Mouse (Mus musculus) left cerebral cortex, adult 18-20 months (tissue): ENCODE measurements around the gene Ptpn7. TPM values are rescaled to one million over a fixed set of nuclear protein-coding genes. Genes with fewer than 3 reads are reported as not detected.

Source experiments
- DNase-seq, 2 experiments: peaks; one replicate each; pipeline ENCODE4 v3.0.0; 2021 to 2022; ENCODE audit warnings: low spot score in 2 of 2, mixed read lengths in 1 of 2
- total RNA-seq, 2 experiments: library from RNA; stranded (reverse); gene quantifications; 2 replicates each; pipeline ENCODE4 v1.2.3; 2021

The Ptpn7 gene
- total RNA-seq, 2 experiments from 2014 or later, result 0.45 to 0.91 TPM

DNA sequence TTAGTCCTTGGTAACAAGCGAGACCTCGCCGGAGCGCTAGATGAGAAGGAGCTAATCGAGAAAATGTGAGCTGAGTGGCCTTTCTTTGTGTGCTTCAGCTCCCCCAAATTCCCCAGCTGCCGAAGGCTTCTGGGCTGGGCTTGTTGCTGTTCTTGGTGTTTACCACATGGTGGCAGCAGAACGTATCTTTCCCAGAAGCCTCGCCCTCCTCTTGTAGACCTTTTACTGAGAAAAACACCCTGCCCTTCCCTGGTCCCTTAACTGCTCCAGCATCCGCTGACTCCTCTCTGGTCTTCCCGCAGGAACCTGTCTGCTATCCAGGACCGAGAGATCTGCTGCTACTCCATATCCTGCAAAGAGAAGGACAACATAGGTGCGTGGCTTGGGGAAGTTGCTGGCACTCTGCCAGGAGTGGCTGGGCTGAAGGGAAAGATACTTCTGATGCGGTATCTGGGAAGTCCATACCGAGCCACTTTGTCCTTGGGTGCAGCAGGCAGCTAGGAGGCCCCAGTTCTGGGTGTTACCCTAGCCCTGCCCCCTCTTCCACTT lies 22.0 kb downstream of the Ptpn7 start:
- DNase-seq, result peak; percentile 73 to 82

DNA sequence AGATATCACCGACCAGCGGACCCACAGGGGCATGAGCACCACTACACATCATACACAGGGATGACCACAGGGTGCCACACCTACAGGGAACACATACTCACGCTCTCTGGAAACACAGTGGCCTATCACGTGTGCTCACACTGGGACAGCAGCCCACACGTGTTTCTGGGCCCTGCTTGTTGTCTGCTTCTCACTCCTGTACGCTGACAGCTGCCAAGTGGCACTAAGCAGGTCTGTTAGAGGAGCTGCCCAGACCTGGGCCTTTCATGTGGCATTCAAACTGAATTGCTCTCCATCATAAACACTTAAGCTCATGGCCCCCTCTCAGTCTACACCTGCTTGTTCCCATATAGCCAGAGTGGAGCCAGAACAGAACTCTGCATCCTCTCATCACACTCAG lies 23.8 kb downstream of the Ptpn7 start:
- DNase-seq, result no peak

DNA sequence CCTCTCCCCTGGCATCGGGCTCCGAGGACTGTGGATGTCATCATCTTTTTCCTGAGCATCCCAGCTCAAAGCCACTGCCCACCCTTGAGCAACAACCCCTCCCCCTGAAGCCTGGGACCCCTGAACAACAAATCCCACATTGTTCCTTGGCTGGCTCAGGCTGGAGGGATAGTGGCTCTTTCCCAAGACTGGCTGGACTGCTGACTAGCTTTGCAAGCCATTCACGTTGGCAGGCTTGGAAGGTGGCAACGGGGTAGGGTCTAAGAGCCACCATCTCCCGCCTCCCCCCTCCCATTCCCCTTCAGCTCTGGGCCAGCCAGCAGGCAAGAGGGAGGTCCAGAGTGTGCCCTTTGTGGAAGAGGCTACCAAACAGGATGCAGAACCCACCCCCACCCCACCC lies 26.1 kb downstream of the Ptpn7 start:
- no peak for DNase-seq

DNA sequence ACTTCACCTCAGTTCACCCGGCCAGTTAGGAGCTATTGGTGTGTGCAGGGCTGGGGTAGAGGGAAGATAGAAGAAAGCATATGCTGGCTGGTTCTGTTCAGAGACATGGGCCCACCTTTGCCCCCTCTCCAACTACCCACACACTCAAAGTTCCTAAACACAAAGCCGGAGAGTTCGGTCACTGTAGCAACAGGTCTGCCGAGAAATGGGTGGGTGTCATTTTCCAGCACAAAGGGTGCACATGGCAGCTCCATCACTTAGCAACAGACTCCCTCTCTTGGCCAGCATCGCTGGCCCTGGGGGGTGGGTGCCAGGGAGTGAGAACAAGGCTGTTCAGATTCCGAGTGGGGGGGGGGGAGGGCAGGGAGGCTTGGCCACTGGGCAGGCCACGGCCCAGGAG lies 26.6 kb downstream of the Ptpn7 start:
- peak in 1 of 2 experiments; percentile 47 for DNase-seq

DNA sequence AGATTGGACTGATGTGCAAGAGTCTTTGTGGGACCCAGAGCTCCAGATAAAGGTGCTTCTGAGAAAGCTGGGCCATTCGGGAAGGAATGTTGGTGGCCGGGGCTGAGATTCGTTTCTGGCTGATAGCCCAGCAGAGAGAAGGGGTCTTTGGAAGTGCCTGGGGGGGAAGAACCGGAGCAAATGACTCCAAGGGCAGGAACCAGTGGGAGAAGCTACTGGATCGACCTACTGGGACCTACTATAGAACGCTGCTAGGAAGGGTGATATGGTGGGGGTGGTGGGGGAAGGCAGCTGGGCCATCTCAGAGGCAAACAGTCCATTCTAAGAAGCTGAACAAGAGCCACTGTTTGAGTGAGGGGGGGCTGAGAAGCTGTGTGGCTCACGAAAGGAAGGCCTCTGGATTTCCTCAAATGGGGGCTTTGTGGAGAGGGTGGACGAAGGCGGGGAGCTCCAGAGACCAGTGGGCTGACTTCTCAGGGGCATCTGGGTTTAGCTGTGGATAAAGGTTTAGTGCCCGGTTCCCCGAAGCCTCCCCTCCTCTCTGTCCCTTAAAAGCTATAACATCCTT lies 27.1 kb downstream of the Ptpn7 start:
- DNase-seq, result no peak

DNA sequence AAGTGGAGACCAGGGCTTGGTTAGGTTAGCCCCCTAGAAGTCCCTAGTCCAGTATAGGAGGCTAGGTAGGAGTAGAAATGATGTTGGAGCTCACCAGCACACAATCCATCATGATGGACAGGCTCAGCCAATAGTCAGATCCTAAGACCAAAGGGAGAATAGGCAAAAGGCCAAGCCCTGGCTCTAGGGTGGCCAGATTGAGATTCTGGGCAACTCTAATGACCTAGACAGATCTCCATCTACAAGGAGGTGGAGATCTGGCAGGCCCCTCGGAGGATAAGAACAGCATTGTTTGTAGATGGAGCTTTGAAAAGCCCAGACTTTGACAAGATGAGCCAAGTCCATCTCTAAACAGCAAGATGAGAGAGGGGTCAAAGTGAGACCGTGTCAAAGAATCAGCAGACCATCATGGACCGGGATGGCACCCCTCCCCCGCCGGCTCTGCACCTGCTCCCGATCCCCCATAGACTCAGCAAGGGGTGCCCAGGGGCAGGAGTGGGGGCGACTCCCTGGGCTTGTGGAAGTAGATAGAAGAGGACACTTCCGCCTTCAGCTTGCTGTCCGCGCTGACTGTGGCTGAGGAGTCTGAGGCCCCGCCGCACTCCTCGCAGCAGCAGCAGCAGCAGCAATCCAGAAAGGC lies 28.0 kb downstream of the Ptpn7 start:
- no peak for DNase-seq

DNA sequence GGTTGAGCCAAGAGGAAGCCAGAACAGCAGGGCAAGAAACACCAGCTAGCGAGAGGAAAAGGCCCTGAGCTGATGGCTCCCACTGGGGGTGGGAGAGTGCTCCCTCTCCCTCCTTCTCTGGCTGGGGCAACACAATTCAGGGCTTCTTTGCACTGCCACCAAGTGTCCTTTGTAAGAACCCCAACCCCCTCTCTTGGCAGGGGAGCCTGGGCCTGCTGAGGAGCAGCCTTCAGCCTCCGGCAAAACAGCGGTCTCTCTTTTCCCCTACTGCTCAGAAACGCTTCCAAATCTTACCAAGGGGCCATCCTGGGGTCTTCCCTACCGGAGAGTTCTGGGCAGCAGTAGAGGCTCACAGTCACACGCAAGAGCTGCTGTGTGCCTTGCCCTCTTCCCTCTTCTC lies 30.2 kb downstream of the Ptpn7 start:
- no peak for DNase-seq

DNA sequence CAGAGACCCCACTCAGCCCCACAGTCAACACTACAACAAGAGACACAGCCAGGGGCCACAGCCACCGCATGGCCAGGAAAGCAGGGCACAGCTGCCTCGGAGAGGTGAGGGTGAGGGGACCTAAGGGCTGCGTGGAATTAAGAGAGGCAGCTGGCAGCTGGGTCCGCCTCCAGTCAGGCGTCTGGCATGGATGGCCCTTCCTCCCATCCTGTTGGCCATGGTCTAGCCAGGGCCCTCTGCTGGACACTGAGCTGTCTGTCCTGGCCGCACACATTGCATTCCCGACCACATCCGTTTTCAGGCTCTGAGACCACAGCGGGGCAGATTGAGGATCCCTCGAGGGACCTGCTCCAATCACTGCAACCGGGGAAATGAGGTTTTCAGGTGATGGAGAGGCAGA lies 34.9 kb downstream of the Ptpn7 start, which contains the start of gene Gpr37l1:
Gpr37l1 (minus strand) TSS at position 247 of the 400 bp plus-strand sequence.
- DNase-seq, result no peak

DNA sequence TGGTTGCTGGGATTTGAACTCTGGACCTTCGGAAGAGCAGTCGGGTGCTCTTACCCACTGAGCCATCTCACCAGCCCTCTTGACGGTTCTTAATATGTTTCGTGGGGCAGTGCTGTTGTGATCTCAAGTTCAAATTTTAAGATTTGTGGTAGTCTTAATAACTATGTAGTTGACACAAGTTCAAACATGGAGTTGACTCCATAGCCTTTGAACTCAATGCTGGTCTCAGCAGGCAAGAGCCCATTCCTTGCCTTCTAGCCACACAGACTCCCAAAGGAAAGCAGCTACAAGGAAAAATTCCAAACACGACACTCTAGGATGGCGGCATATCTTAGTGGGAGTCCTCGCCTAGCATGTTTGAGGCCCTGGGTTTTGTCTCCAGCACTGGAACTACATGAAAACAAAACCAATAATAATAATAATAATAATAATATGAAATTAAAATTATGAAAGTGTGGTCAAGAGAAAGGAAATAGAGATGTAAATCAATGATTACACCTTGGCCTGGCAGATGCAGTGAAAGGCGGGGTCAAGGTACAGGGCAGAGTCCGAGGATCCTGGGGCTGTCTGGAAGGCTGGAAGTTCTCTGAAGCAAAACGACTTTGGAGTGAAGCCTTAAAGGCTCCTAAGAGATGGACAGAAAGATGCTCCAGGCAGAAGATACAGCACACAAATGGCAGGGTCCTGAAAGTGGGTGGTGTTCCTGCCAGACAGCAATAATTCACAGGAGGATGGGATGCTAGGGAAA lies 36.1 kb downstream of the Ptpn7 start:
- DNase-seq, result no peak

DNA sequence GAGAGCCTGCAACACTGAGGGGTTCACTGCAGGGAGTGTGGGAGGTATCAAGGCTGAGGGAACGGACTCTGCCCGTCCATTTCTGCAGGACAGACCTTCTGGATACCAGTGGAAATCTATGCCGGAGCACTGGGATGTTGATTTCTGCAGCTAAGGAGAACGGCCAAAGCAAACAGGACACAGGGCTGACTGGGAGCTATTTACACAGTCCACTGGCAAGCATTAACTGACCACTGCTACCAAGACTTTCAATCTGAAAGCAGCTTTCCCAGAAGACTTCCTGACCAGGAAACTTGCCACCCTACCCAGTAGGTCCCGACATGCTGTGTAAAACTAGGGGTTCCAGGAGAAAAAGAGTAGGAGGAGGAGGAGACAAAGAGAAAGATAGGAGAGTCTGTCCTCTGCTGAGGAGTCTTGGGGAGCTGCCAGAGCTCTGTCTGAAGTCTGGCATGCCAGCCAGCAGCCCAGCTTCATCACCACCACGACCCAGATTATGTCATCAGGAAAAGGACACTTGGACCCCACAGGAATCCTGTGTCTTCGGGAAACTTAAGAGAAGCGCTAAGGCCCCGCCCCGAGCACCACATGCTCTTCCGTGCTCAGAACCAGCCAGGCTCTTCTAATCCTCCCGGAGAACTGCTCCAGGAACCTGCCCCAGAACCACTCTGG lies 37.2 kb downstream of the Ptpn7 start:
- no peak for DNase-seq

DNA sequence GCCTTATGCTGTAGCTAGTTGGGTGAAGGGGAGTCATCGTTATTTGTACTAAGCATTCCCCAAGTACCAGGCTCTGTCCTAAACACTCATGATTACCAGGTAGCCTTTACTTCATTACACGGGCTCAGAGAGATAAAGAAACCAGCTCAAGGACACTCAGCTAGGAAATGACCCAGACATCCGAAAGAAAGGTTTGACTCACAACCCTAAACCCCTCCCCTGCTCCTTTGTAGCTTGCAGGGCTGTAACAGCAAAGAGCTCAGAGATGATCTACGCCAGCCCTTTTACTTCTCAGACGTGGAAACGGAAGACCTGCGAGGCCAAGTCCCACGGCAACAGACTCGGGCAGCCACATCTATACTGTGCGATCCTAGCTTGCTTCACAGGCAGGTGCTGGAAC lies 37.8 kb downstream of the Ptpn7 start:
- no peak for DNase-seq

DNA sequence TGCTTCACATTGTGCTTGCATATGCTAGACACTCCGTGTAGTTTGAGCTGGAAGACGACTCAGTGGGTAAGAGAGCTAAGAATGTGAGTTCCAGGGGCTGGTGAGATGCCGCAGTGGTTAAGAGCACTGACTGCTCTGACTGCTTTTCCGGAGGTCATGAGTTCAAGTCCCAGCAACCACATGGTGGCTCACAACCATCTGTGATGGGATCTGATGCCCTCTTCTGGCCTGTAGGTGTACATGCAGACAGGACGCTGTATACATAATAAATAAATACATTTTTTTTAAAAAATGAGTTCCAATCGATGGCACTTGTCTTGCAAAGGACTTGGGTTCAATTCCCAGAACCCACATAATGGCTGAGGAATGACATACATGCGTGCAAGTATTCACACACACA lies 38.7 kb downstream of the Ptpn7 start:
- no peak for DNase-seq

DNA sequence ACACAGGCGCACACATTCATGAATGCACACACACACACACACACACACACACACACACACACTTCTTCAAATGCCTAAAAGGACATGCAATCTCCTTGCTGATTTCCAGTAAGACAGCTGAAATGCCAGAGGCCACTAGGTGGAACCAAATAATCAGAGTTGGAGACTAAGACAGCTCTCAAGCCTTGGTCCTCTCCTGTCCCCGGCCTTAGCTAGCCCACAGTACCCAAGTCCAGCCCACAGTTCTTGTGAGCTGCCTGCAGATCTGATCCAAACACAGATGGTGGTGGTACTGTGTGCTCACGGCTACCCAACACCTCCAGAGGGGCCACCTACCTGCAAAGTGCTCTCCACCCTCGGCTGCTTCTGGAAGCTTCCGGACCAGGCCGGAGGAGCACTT lies 39.5 kb downstream of the Ptpn7 start:
- peak; percentile 73 to 74 for DNase-seq

DNA sequence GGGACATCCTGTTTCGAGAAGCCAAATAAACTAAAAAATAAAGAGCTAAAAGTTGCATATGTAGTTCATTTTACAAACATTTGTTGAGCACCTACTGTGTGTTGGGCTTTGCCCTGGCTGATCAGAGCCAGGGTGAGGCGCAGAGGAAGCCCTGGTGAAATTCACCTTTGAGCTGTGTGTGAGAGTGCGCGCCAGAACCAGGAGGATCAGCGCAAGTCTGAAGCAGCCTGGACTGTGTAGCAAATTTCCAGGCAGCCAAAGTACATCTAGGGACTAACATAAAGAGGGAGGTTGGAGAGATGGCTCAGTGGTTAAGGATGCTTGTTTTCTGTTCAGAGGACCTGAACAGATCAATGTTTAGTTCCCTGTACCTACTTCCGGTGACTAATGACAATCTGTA lies 40.8 kb downstream of the Ptpn7 start:
- DNase-seq, result no peak

DNA sequence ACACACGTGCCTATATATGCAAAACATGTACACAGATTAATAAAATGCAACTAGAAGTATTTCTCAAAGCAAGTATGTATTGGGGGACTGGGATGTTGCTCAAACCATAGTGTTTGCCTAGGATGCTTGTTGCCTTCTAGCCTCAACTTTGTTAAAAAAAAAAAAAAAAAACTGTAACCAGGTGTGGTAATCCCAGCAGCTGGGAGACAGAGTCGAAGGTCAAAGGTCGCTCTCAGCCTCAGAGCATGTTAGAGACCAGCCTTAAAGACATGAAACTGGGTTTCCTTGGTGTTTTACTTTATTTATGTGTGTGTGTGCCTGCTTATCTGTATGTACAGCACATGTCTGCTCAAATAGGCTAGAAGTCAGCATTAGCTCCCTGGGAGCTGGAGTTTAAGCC lies 42.7 kb downstream of the Ptpn7 start:
- DNase-seq, result no peak

DNA sequence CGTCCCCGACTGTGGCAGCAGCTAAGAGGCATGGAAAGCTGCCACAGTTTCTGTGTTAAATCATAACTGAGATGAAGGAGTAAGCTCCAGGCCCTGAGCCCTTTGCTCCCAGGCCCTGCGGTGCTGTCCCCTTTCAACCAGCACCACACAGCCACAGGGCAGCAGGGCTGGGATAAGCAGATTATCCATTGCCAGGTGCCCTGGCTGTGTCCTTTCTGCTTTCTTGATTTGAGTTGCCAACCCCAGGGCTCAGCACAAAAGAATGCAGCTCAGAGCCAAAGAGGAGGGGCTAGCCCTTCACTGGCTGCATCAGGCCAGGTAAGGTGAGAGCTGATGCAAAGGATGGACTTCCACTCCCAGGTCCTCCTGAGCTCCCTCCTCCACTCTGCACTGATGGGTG lies 45.2 kb downstream of the Ptpn7 start:
- DNase-seq, result no peak

DNA sequence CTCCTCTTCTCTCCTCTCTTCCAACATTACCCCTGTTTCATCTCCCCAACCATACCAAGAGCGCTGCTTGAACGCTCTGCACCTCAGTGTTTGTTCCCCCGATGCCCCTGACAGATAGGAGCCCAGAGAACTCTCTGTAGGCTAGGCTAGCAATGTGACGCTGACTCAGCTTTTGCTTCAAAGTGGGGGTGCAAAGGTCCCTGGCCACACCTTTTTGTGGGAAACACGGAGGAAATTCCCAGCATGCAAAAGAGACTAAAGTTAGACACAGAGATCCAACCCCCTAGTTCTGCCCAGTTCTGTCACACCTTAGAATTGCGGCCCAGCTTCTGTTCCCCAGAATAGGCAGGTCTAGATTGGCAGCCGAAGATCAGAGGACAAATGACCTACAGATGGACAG lies 46.4 kb downstream of the Ptpn7 start:
- no peak for DNase-seq

DNA sequence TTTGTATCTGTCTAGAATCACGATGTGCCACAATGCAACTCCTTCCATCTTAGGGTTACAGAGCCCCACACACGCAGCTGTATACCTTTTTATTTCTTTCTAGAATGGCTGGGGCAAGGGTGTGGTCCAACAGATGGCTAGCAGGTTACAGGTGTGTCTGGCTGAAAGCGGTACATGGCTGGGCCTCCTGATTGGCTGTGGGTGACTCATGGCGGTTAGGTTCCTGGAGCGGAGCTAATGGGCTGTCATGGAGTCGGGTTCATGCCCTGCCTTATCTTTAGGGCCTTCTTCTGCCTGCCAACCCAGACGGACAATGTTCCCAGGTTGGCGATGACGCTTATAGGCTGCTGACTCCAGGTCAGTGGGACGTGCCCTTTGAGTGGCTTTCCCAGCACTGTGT lies 48.3 kb downstream of the Ptpn7 start:
- no peak for DNase-seq

DNA sequence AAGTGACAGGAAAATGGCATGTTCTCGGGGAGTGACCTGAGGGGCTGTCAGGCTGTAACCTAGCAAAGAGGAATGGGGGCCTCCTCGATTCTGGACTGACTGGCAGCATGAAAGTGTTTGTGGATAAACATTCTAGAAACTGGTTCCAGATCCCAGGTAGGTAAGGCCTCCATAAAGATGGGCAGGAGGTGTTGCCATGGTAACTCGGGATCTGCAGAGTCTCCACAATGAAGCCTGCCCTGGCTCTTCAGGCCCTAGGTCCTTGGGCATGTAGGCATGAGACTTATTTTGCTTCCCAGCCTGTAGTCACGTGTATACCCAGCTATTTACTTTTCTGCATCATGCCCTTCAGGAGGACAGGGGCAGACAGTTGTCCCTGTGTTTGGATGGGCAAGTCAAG lies 48.8 kb downstream of the Ptpn7 start:
- DNase-seq, result no peak

DNA sequence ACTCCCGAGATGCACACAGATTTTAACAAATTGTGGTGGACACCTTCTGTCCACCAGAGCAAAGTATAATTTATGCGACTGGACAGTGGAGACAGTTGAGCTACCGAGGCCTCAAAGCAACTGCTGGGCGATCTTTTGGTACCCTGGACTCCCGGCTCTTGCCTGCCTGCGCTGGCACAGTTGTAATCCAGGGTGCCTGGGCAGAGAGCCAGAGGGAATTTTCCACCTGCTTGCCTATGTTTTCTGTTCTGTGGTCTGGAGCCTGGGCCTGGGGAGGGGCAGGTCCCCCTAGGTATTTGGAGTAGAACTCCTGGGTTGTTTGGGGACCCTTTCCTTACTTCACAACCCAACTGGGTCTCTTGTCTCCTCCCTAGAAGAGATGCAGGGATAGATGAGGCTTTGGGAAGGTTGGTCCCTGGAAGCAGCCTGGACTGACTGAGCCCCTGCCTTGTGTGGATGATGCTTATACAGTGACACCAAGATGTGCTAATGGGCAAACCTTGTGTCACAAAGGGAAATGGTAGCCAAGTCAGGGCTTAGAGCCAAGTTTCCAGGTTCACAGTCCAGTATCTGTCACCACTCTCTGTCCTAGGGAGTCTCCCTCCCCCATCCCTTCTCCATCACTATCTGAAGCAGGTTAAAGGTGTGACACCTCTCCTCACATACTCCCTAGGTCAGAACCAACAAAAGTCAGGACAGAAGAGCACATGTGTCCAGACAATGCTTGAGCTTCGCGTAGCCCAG lies 49.6 kb downstream of the Ptpn7 start:
- no peak for DNase-seq

DNA sequence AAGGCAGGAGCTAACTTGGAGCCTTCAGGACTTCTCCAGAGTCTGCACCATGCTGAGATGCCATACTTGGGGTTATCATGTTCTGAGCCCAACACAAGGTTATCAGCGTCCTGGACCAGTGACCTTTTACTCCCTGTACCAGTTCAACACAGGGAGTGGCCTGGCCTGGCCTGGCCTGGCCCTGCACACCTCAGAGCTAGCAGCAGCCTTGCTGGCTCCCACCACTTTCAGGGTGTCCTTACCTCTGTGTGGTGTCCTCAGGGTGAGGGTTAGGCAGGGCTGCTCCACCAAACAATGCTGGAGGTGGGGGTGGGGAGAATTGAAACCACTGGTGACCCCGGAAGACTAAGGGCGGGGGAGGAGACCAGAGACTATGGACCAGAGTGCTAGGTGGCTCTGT lies 50.5 kb downstream of the Ptpn7 start:
- DNase-seq, result no peak
